Mouse (Mus musculus): ENCODE data around the gene Mier2. TPM values are rescaled to one million over a fixed set of nuclear protein-coding genes. Genes with fewer than 3 reads are reported as not detected.

Mier2 gene
- total and polyA plus RNA-seq, 2 experiments from 2014 or later, result 43.3 to 95.6 TPM

DNA sequence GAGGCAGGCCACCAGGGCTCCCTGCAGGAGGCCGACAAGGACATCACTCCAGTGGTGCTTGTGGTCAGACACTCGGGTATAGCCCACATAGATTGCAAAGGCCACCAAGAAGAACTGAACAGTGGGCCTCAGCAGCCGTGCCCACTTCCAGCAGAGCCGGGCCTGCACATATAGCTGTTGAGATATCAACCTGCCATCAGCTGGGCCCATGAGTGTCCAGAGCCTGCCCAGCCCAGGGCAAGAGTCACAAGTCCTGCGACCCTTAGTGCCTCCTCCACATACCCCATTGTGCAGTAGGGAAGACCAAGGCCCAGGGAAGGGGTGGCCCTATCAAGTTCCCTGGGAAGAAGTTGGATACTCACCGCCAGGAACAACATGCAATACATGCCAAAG, 27.6 kb downstream of the Mier2 start:
- DNase-seq (ENCODE audit: low spot score) (no peak), ATAC-seq (ENCODE audit: low FRiP score) (no peak)
- Histone ChIP-seq H3K27ac (ENCODE audit: low read depth, low read length) (no peak overlapping the region), H3K4me3 (ENCODE audit: low read depth, low read length) (no peak overlapping the region), H3K4me2 (ENCODE audit: low read depth, low read length, poor library complexity, severe bottlenecking) (no peak overlapping the region), H3K9ac (replicated peaks; ENCODE audit: low read length, poor library complexity, severe bottlenecking) (no peak overlapping the region), H3K27me3 (ENCODE audit: insufficient read depth, low read length) (no peaks in the 10 kb centered on the region), H3K4me1 (ENCODE audit: insufficient read depth, low read length) (no peaks in the 10 kb centered on the region), H3K9me3 (ENCODE audit: low read length) (no peaks in the 10 kb centered on the region), H3K36me3 (ENCODE audit: insufficient read depth, low read length) (0 out of 2 replicates have a peak, but pooled peaks cover 3% of the 10 kb centered on the region)
- WGBS, result 88% methylated on average over 6 of the region's 6 CpGs
- TF ChIP-seq CTCF (IDR thresholded peaks at IDR 0.05), result no peak

DNA sequence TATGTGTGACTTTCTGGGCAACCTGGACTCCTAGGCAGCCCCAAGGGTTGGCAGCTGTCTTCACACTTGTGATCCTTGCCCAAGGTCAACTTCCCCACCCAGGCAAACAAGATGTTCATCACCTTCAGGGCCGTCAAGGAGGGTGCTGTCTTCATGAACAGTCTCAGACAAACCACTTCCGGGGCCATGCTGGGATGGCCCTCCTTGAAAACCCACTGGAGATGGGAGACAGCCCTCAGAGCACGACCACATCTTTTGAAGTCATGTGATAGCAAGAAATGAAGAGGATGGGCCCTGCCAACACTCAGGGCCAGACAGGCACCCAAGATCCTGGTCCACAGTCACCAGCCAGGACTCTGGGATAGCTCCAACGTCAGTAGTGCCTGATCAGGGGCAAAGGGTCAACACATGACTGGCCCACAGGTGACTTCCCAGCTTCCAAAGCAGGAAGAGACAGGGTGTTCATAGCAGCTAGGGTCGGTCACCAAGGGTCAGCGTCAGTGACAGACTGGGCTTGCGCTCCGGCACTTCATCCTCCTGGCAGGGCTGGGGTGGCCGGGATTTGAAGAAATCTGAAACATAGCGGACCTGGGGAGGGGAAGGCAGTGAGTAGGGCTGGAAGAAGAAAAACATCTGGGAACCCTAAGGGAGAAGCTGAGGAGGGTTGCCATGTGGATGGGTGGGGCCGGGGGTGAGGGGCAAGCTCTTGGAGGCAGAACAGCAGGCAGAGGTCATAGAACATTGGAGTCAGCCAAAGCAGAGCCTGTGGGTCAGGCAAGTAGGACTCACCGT, 28.1 kb downstream of the Mier2 start:
- no peak for TF ChIP-seq CTCF (IDR thresholded peaks at IDR 0.05)
- no peaks in the 10 kb centered on the region for H3K4me1 ChIP-seq (ENCODE audit: insufficient read depth, low read length)
- DNase-seq (ENCODE audit: low spot score) (no peak), ATAC-seq (ENCODE audit: low FRiP score) (no peak)
- no peak overlapping the region for H3K4me2 ChIP-seq (ENCODE audit: low read depth, low read length, poor library complexity, severe bottlenecking)
- WGBS, result 90% methylated on average over 12 of the region's 12 CpGs
- H3K9me3 ChIP-seq (ENCODE audit: low read length), result no peaks in the 10 kb centered on the region
- H3K27ac ChIP-seq (ENCODE audit: low read depth, low read length), result no peak overlapping the region
- H3K4me3 ChIP-seq (ENCODE audit: low read depth, low read length), result no peak overlapping the region
- no peaks in the 10 kb centered on the region for H3K27me3 ChIP-seq (ENCODE audit: insufficient read depth, low read length)
- 0 out of 2 replicates have a peak, but pooled peaks cover 3% of the 10 kb centered on the region for H3K36me3 ChIP-seq (ENCODE audit: insufficient read depth, low read length)
- no peak overlapping the region for H3K9ac ChIP-seq (replicated peaks; ENCODE audit: low read length, poor library complexity, severe bottlenecking)

- Histone ChIP-seq H3K27me3 (ENCODE audit: insufficient read depth, low read length) (no peaks in the 10 kb centered on the region), H3K4me1 (ENCODE audit: insufficient read depth, low read length) (no peaks in the 10 kb centered on the region), H3K27ac (ENCODE audit: low read depth, low read length) (no peak overlapping the region), H3K4me2 (ENCODE audit: low read depth, low read length, poor library complexity, severe bottlenecking) (no peak overlapping the region), H3K4me3 (ENCODE audit: low read depth, low read length) (no peak overlapping the region), H3K9ac (replicated peaks; ENCODE audit: low read length, poor library complexity, severe bottlenecking) (no peak overlapping the region), H3K9me3 (ENCODE audit: low read length) (no peaks in the 10 kb centered on the region), H3K36me3 (ENCODE audit: insufficient read depth, low read length) (0 out of 2 replicates have a peak, but pooled peaks cover 3% of the 10 kb centered on the region)
- no peak for TF ChIP-seq CTCF (IDR thresholded peaks at IDR 0.05)
- ATAC-seq (ENCODE audit: low FRiP score) (no peak), DNase-seq (ENCODE audit: low spot score) (no peak)
- 88% methylated on average over 8 of the region's 8 CpGs for WGBS
These were observed 29.3 kb downstream of the Mier2 start for GRCm38 (mm10) chr10:79525456-79526325.

DNA sequence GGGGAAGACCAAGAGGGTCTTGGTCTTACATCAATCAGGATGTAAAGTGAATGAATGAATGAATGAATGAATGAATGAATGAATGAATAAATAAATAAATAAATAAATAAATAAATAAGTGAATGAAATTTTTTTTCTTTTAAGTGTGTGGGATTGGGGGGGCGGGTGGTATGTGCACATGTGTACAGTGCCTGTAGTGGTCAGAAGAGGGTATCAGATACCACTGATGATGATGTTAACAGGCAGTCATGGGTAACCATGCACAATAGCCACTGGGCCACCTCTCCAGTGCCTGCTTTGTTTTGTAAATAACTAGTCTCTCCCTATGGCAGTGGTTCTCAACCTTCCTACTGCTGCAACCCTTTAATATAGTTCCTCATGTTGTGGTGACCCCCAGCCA, 30.6 kb downstream of the Mier2 start:
- H3K27me3 ChIP-seq (ENCODE audit: insufficient read depth, low read length), result no peaks in the 10 kb centered on the region
- 88% methylated on average over 1 of the region's 1 CpGs for WGBS
- no peaks in the 10 kb centered on the region for H3K9me3 ChIP-seq (ENCODE audit: low read length)
- H3K9ac ChIP-seq (replicated peaks; ENCODE audit: low read length, poor library complexity, severe bottlenecking), result no peak overlapping the region
- H3K36me3 ChIP-seq (ENCODE audit: insufficient read depth, low read length), result 0 out of 2 replicates have a peak, but pooled peaks cover 3% of the 10 kb centered on the region
- no peaks in the 10 kb centered on the region for H3K4me1 ChIP-seq (ENCODE audit: insufficient read depth, low read length)
- no peak overlapping the region for H3K4me2 ChIP-seq (ENCODE audit: low read depth, low read length, poor library complexity, severe bottlenecking)
- TF ChIP-seq CTCF (IDR thresholded peaks at IDR 0.05), result no peak
- ATAC-seq (ENCODE audit: low FRiP score) (no peak), DNase-seq (ENCODE audit: low spot score) (no peak)
- H3K27ac ChIP-seq (ENCODE audit: low read depth, low read length), result no peak overlapping the region
- H3K4me3 ChIP-seq (ENCODE audit: low read depth, low read length), result no peak overlapping the region

DNA sequence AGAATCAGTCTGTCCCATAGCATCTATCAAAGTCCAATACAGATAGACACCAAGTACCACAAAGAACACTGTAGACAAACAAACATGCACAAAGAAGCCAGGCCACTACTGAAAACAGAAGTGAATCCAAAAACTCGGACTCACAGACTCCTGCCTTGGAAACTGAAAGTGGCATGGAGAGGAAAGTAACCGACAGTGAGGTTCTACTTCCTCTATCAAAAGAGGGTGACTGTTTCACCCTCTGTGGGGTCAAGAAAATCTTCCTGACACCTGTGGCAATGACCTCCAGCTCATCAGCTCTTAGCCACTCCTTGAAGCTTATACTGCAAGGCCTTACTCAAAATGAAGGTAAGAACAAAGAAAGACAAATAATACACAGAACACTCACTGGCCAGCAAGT, 48.3 kb downstream of the Mier2 start:
- WGBS, result 85% methylated on average over 2 of the region's 2 CpGs
- no peak for DNase-seq (ENCODE audit: low spot score)

More for the DNA sequence above, 48.3 kb downstream of the Mier2 start:
- Histone ChIP-seq H3K27me3 (ENCODE audit: insufficient read depth, low read length) (no peaks in the 10 kb centered on the region), H3K9me3 (ENCODE audit: low read length) (no peaks in the 10 kb centered on the region), H3K4me3 (ENCODE audit: low read depth, low read length) (no peak overlapping the region), H3K4me1 (ENCODE audit: insufficient read depth, low read length) (no peaks in the 10 kb centered on the region), H3K9ac (replicated peaks; ENCODE audit: low read length, poor library complexity, severe bottlenecking) (no peak overlapping the region), H3K4me2 (ENCODE audit: low read depth, low read length, poor library complexity, severe bottlenecking) (no peak overlapping the region), H3K36me3 (ENCODE audit: insufficient read depth, low read length) (no peaks in the 10 kb centered on the region), H3K27ac (ENCODE audit: low read depth, low read length) (no peak overlapping the region)
- no peak for TF ChIP-seq CTCF (IDR thresholded peaks at IDR 0.05)
- ATAC-seq (ENCODE audit: low FRiP score), result no peak
